Mouse (Mus musculus) left cerebral cortex, postnatal 36 days (tissue): Measurements from ENCODE around the gene Rfx4. TPM values are rescaled to one million over a fixed set of nuclear protein-coding genes. Genes with fewer than 3 reads are reported as not detected.

Experiments
- DNase-seq, 2 experiments: peaks; one replicate each; pipeline ENCODE4 v3.0.0; 2021 to 2022; ENCODE audit warnings: low spot score in 2 of 2, mixed read lengths in 1 of 2
- intact Hi-C: fragments of 180-260 bp; cut with DNase I; formaldehyde crosslinking; loops from one replicate; pipeline ENCODE4 v1.15.1; 2025
- total RNA-seq, 2 experiments: library from RNA; stranded (reverse); gene quantifications; 2 replicates each; pipeline ENCODE4 v1.2.3; 2021

Gene Rfx4
- total RNA-seq, 2 experiments from 2014 or later = 9.3 to 11.3 TPM

GRCm38 (mm10) chr10:84757426-84758199 is 1.8 kb downstream of the Rfx4 start:
- intact Hi-C loops = no loop called here
- no peak for DNase-seq

GRCm38 (mm10) chr10:84758200-84758468 is 2.3 kb downstream of the Rfx4 start:
- intact Hi-C loops = no loop called here
- no peak for DNase-seq

- intact Hi-C loops = no loop called here
- no peak for DNase-seq
Observed at GRCm38 (mm10) chr10:84758483-84759431, 2.9 kb downstream of the Rfx4 start.

GRCm38 (mm10) chr10:84759511-84760117 is 3.8 kb downstream of the Rfx4 start:
- DNase-seq = no peak
- intact Hi-C loops = no loop called here

- no peak for DNase-seq
- intact Hi-C loops = no loop called here
Observed at GRCm38 (mm10) chr10:84760118-84761111, 4.6 kb downstream of the Rfx4 start.

- intact Hi-C loops = no loop called here
- no peak for DNase-seq
Observed at GRCm38 (mm10) chr10:84768766-84769165, 12.9 kb downstream of the Rfx4 start.

- DNase-seq = peak; percentile 47 to 59
- intact Hi-C loops = no loop called here
Observed at GRCm38 (mm10) chr10:84772380-84773130, 16.7 kb downstream of the Rfx4 start.

- intact Hi-C loops = no loop called here
- no peak for DNase-seq
Observed at GRCm38 (mm10) chr10:84773889-84774288, 18.0 kb downstream of the Rfx4 start.

GRCm38 (mm10) chr10:84774573-84774972 is 18.7 kb downstream of the Rfx4 start:
- no peak for DNase-seq
- intact Hi-C loops = no loop called here

GRCm38 (mm10) chr10:84777109-84777508 is 21.2 kb downstream of the Rfx4 start:
- no peak for DNase-seq
- intact Hi-C loops = no loop called here

GRCm38 (mm10) chr10:84777974-84778373 is 22.1 kb downstream of the Rfx4 start:
- intact Hi-C loops = no loop called here
- DNase-seq = no peak

GRCm38 (mm10) chr10:84780828-84781227 is 25.0 kb downstream of the Rfx4 start:
- intact Hi-C loops = no loop called here

GRCm38 (mm10) chr10:84785339-84785738 is 29.5 kb downstream of the Rfx4 start:
- DNase-seq = no peak
- intact Hi-C loops = no loop called here

More at GRCm38 (mm10) chr10:84780828-84781227, 25.0 kb downstream of the Rfx4 start:
- no peak for DNase-seq

- no peak for DNase-seq
- intact Hi-C loops = no loop called here
Observed at GRCm38 (mm10) chr10:84790323-84790722, 34.5 kb downstream of the Rfx4 start.

GRCm38 (mm10) chr10:84791181-84791580 is 35.3 kb downstream of the Rfx4 start:
- intact Hi-C loops = no loop called here
- no peak for DNase-seq

- intact Hi-C loops = no loop called here
- DNase-seq = no peak
Observed at GRCm38 (mm10) chr10:84801521-84801920, 45.7 kb downstream of the Rfx4 start.

- intact Hi-C loops = no loop called here
- peak; percentile 13 to 14 for DNase-seq
Observed at GRCm38 (mm10) chr10:84803216-84803844, 47.5 kb downstream of the Rfx4 start.

- intact Hi-C loops = no loop called here
- no peak for DNase-seq
Observed at GRCm38 (mm10) chr10:84805576-84805975, 49.7 kb downstream of the Rfx4 start.
